Mouse (Mus musculus) embryonic facial prominence, embryonic 15.5 days (tissue): Measurements from ENCODE around the gene Ppp1r9a. TPM values are rescaled to one million over a fixed set of nuclear protein-coding genes. Genes with fewer than 3 reads are reported as not detected.

ENCODE experiments used
- ATAC-seq: fragments of 200-750 bp; cut with Nextera tagmentation; 2 replicates; pipeline ENCODE4 v1.8.0; 2017; ENCODE audit warnings: low read depth, moderate TSS enrichment; ENCODE audit not compliant: insufficient number of reproducible peaks, low FRiP score, low TSS enrichment
- H3K27ac ChIP-seq: fragments of 300-500 bp; sonication (generic); replicated peaks from 2 replicates; pipeline ENCODE4 v1.5.1; 2015; ENCODE audit warnings: mild to moderate bottlenecking, inconsistent platforms
- H3K27me3 ChIP-seq: fragments of 300-500 bp; sonication (generic); 2 replicates; pipeline ENCODE4 v1.6.1; 2015; ENCODE audit warnings: inconsistent platforms
- H3K36me3 ChIP-seq: fragments of 300-500 bp; sonication (generic); 2 replicates; pipeline ENCODE4 v1.6.1; 2015; ENCODE audit warnings: mild to moderate bottlenecking, inconsistent platforms
- H3K4me1 ChIP-seq: fragments of 300-500 bp; sonication (generic); 2 replicates; pipeline ENCODE4 v1.6.1; 2015; ENCODE audit warnings: inconsistent platforms
- H3K4me2 ChIP-seq: fragments of 300-500 bp; sonication (generic); replicated peaks from 2 replicates; pipeline ENCODE4 v1.6.1; 2015; ENCODE audit warnings: mild to moderate bottlenecking, inconsistent platforms
- H3K4me3 ChIP-seq: fragments of 300-500 bp; sonication (generic); replicated peaks from 2 replicates; pipeline ENCODE4 v1.5.1; 2015; ENCODE audit warnings: mild to moderate bottlenecking, inconsistent platforms
- H3K9ac ChIP-seq: fragments of 300-500 bp; sonication (generic); 2 replicates; pipeline ENCODE4 v1.6.1; 2015; ENCODE audit warnings: inconsistent platforms
- H3K9me3 ChIP-seq: fragments of 300-500 bp; sonication (generic); replicated peaks from 2 replicates; pipeline ENCODE4 v1.6.1; 2016; ENCODE audit warnings: inconsistent platforms
- WGBS: fragments of 180-500 bp; shearing (Covaris S2); methylation state at CpG from one replicate; pipeline ENCODE4 v1.1.7; 2015; 5-methylcytosine and 5-hydroxymethylcytosine counted together
- polyA plus RNA-seq: library from polyadenylated mRNA; unstranded; fragments of >200 nt; fragmentation: Nextera tagmentation; extraction: Ambion mirVana; gene quantifications from 2 replicates; pipeline ENCODE4 v1.2.1, GENCODE M21; 2015

Gene Ppp1r9a
- polyA plus RNA-seq, 1 experiment from 2014 or later: 13.7 TPM

DNA sequence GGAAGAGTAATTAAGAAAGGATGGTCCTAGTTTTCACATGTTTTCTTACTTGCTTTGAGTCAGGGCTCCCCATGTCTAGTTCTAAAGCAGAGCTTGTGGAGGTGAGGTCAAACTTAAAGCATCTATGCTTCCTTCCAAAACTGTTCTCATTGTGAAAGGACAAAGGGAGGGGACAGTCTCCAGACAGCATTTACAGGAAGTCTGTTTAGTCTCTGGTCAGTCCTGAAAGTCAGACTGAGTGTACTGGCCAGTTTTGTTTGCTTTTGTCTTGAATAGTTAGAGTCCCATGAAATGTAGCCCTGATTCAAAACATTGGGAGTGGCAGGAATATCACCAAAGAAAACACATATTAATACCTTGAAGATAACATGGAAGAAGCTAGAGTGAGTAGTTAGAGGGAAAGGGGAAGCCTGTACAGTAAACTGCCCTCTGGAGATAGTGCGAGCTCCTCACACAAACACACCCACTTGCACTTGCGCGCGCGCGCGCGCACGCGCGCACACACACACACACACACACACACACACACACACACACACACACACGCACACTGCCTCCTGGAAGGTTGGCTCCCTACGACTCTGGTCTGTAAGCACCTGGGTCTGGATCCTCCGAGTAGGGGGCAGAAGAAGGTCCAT, 260.9 kb downstream of the Ppp1r9a start:
- ATAC-seq: no peak
- WGBS: 93% methylated on average over 14 of the region's 14 CpGs
- H3K27me3 ChIP-seq: no peaks in the 10 kb centered on the region
- no peak overlapping the region for H3K9ac ChIP-seq
- H3K4me1 ChIP-seq: 0 out of 2 replicates have a peak, but pooled peaks cover 4% of the 10 kb centered on the region
- 0 out of 2 replicates have a peak, but pooled peaks cover 8% of the 10 kb centered on the region for H3K36me3 ChIP-seq
- no peak overlapping the region for H3K4me3 ChIP-seq
- no peak overlapping the region for H3K27ac ChIP-seq
- H3K9me3 ChIP-seq: no peaks in the 10 kb centered on the region
- no peak overlapping the region for H3K4me2 ChIP-seq

DNA sequence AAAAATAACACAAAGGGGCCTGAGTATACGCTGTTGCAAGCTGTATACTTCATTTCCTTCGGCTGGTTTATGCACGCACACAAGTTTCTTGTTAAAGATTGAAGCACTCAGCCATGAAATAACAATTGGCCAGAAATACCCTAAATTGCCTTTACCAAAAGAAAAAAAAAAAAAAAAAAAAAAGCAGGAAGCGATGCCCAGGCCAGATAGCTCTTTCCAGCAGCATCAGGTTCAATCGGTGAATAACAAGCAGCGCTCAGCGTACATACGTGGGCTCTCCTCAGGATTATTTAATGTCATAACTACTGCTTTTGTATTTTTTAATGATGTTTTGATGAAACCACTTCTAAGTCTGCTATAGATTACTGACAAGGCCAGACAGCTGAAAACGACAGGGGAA, 262.1 kb downstream of the Ppp1r9a start:
- no peak for ATAC-seq
- Histone ChIP-seq H3K9ac (no peak overlapping the region), H3K4me3 (no peak overlapping the region), H3K9me3 (no peaks in the 10 kb centered on the region), H3K27ac (no peak overlapping the region), H3K4me1 (0 out of 2 replicates have a peak, but pooled peaks cover 4% of the 10 kb centered on the region), H3K4me2 (no peak overlapping the region), H3K27me3 (no peaks in the 10 kb centered on the region), H3K36me3 (no peaks in the 10 kb centered on the region)
- 38% methylated on average over 9 of the region's 9 CpGs for WGBS

DNA sequence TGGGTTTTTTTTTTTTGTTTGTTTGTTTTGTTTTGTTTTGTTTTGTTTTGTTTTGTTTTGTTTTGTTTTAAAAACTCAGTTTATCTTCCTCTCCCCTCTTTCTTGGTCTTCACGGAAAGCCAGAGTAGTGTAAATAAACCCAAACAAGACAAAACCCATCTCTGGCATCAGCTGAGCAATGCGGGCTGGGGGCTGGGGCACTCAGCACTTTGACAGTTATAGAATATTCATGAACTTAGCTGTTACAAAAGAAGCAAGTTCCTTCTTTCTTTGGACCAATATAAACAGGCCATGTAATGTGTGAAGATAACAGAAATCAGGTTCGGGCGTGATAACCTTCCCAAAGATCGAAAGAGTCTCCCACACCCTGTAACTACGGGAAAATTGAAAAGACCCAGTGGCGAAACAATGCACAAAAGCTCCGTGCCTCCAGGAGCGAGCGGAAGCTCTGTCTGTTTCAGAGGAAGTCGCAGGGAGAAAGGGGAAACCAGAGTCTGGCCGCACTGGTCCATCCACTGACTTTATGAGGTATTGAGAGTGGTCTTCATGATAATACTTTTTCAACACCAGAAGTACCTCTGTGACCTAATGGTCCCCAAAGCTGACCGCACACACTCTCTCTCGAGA, 264.4 kb downstream of the Ppp1r9a start:
- Histone ChIP-seq H3K9ac (no peak overlapping the region), H3K9me3 (no peaks in the 10 kb centered on the region), H3K4me2 (no peak overlapping the region), H3K36me3 (no peaks in the 10 kb centered on the region), H3K27me3 (no peaks in the 10 kb centered on the region), H3K4me1 (0 out of 2 replicates have a peak, but pooled peaks cover 4% of the 10 kb centered on the region), H3K4me3 (no peak overlapping the region), H3K27ac (no peak overlapping the region)
- ATAC-seq: no peak
- 55% methylated on average over 14 of the region's 14 CpGs for WGBS

DNA sequence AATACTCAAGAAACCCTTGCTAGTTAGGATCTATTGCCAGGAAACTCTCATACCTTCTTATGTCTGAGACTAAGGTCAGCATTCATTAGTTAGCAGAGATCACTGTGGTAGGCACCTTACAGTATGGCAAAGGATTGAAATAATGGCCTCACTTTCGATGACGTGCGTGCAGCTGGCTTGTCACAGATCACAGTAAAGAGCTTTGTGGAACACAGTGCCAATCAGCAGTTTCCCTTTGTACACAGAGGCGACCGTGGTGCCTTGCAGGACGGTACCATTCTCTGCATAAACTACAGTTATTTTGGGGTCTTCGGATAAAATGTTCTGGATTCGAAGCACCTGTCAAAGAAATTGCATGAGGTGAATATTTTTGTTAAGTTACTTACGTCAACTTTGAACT, 265.4 kb downstream of the Ppp1r9a start:
- H3K4me2 ChIP-seq: no peak overlapping the region
- H3K36me3 ChIP-seq: no peaks in the 10 kb centered on the region
- WGBS: 82% methylated on average over 9 of the region's 9 CpGs
- H3K27ac ChIP-seq: no peak overlapping the region
- H3K27me3 ChIP-seq: no peaks in the 10 kb centered on the region
- 0 out of 2 replicates have a peak, but pooled peaks cover 4% of the 10 kb centered on the region for H3K4me1 ChIP-seq
- no peak for ATAC-seq
- H3K9ac ChIP-seq: no peak overlapping the region
- H3K9me3 ChIP-seq: no peaks in the 10 kb centered on the region
- no peak overlapping the region for H3K4me3 ChIP-seq

DNA sequence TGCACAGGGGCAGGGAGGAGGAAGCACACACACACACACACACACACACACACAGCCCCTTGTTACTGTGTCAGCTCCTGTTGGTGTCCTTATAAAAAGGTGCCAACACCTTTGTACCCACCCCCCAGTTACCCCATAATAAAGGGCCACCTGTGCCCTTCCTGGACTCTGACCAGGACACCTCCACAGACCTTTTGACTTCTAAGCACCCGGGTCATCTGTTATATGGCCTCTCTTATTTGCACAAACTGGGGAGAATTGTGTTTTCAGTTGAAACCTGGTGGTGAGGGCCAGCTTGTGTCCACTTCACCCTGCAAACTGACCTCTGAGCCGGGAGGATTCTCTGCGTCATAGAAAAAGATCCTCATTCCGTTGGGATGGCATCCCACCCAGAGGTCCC, 268.7 kb downstream of the Ppp1r9a start:
- Histone ChIP-seq H3K9me3 (no peaks in the 10 kb centered on the region), H3K27ac (no peak overlapping the region), H3K36me3 (no peaks in the 10 kb centered on the region), H3K4me1 (no peaks in the 10 kb centered on the region), H3K9ac (no peak overlapping the region), H3K27me3 (no peaks in the 10 kb centered on the region), H3K4me3 (no peak overlapping the region), H3K4me2 (no peak overlapping the region)
- 80% methylated on average over 4 of the region's 4 CpGs for WGBS
- no peak for ATAC-seq

DNA sequence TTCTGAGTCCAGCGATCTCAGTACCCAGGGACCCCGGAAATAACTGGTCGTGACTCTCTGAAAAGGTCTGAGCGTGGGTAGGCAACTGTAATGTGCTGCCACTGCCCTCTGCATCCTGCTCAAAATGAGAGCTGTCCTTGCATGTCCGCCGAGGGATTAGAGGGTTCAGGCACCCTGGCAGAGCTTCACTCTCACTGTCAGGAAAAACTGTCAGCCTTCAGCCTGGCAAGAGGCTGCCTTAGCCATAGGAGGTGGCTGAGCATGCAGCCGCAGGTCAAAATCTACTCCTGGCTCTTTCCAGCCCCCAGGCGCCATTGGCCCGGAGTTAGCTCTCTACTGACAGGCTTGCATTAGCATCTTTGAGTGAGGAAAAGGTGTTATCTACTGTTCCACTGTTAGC, 269.9 kb downstream of the Ppp1r9a start:
- 71% methylated on average over 9 of the region's 9 CpGs for WGBS
- no peak overlapping the region for H3K27ac ChIP-seq
- H3K9ac ChIP-seq: no peak overlapping the region
- H3K9me3 ChIP-seq: no peaks in the 10 kb centered on the region
- no peaks in the 10 kb centered on the region for H3K27me3 ChIP-seq
- ATAC-seq: no peak
- no peaks in the 10 kb centered on the region for H3K4me1 ChIP-seq
- no peak overlapping the region for H3K4me3 ChIP-seq
- no peak overlapping the region for H3K4me2 ChIP-seq
- no peaks in the 10 kb centered on the region for H3K36me3 ChIP-seq

DNA sequence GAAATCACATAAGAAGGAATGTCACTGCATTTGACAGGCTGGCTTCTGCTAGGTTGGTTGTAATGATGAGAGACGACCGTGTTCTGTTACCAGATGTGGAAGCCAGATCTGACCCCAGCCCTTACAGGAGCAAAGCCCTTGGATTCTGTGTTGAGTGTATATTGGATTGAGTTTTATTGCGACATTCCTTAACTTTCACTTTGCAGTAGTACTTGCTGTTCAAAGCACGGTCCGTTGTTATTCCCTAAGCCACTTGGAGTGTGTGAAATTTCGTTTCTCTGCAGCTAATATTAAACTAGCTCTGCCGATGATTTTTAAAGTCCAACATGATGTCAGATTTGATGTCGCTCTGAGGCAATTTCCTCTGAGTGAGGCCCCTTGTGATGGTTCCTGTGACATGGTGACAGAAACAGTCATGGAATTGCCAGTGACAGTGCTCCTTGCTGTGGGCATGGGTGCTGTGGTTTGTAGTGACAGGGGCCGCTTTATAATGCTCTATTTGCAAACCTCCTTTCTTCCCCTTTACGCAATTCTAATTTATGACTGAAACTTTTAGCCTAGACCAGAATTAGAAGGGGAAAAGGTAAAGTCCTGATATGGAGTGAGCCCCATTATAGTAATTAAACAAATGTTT, 271.6 kb downstream of the Ppp1r9a start:
- WGBS: 77% methylated on average over 10 of the region's 10 CpGs
- no peaks in the 10 kb centered on the region for H3K27me3 ChIP-seq

DNA sequence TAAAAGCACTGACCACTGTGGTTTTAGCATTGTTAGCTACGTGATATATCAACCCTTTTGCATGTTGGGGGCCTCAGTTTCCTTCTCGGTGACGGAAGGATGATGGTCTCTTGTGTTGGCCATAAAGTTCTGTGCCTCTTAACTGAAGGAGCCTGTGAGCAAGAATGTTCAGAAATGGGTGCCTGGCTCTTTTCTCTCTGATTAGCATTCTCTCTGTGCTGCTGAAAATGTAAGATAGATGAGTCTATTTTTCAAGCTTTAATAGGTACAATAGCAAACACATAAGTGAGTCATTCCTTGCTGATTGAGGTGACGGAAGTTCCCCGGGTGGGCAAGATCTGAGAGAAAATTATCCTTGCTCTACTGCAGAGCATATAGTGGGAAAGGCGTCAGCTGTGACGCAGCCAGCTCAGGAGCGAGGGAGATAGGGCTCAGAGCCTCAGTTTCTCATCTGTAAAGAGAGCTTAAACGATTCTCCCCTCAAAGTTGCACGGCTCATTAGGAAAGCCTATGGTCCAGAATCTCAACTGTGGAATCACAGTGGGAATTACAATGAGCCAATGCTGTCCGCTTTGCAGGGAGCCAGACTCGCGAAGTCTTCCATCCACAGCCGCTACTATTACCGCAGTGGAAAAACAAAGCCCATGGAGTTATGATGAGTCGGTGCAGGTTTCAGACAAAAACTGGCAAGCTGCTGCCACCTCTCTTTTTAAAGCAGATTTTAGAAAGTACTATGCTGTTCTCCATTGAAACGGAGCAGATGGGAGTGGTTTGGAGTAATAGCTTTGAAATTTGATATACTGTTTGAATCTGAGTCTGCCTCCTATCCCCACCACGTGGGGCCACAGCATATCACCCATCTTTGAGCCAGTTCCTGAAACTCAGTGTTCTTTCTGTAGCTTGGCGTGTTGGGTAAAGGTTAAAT, 275.5 kb downstream of the Ppp1r9a start:
- no peak for ATAC-seq
- Histone ChIP-seq H3K4me3 (peak overlapping the region; percentile 19), H3K9ac (no peak overlapping the region), H3K9me3 (no peaks in the 10 kb centered on the region), H3K27me3 (no peaks in the 10 kb centered on the region), H3K4me1 (0 out of 2 replicates have a peak, but pooled peaks cover 6% of the 10 kb centered on the region), H3K36me3 (no peaks in the 10 kb centered on the region), H3K27ac (no peak overlapping the region), H3K4me2 (peak overlapping the region; percentile 44)
- WGBS: 34% methylated on average over 19 of the region's 19 CpGs

More for the DNA sequence above, 271.6 kb downstream of the Ppp1r9a start:
- Histone ChIP-seq H3K27ac (no peak overlapping the region), H3K4me1 (0 out of 2 replicates have a peak, but pooled peaks cover 6% of the 10 kb centered on the region), H3K9me3 (no peaks in the 10 kb centered on the region), H3K4me2 (no peak overlapping the region), H3K4me3 (no peak overlapping the region), H3K36me3 (no peaks in the 10 kb centered on the region), H3K9ac (no peak overlapping the region)
- ATAC-seq: no peak

DNA sequence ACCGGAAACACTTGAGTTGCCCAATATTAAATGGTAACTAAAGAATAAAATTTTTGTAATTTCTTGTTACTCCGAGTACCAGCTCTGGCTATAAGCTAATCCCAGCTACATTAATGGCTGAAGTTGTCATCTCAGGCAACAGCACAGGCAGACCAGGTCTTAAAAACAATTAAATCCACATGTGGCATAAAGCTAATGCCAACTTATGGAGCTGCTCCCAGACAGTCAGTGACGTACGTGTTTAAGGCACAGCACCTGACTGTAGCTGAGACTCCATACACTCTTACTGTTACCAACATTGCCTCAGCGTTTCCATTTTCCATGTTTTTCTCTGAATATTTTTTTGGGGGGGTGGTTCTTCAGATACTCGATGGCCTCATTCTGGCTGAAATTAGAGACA, 276.5 kb downstream of the Ppp1r9a start:
- Histone ChIP-seq H3K27me3 (no peaks in the 10 kb centered on the region), H3K9me3 (no peaks in the 10 kb centered on the region), H3K4me3 (no peak overlapping the region), H3K4me1 (0 out of 2 replicates have a peak, but pooled peaks cover 6% of the 10 kb centered on the region), H3K4me2 (no peak overlapping the region), H3K9ac (no peak overlapping the region), H3K27ac (no peak overlapping the region), H3K36me3 (no peaks in the 10 kb centered on the region)
- ATAC-seq: no peak
- WGBS: 64% methylated on average over 6 of the region's 6 CpGs

DNA sequence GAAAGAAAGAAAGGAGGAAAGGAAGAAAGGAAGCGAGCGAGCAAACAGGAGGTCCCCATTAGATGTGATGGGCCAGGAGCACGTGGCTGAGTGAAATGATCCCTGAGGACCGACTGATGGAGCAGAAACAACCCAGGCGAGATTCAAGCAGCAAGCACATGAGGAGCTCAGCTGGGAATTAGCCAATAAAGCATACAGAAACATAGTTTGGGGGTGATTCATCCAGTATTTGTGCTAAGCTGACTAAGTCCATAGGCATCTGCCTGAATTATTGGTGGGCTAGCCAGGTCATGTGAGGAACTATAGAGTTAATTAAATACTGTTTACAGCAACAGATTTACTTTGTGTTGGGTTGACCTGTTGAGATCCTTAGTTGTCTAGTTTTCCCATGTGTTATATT, 277.9 kb downstream of the Ppp1r9a start:
- H3K36me3 ChIP-seq: no peaks in the 10 kb centered on the region
- no peaks in the 10 kb centered on the region for H3K27me3 ChIP-seq
- no peak overlapping the region for H3K27ac ChIP-seq
- no peak overlapping the region for H3K4me2 ChIP-seq
- H3K4me1 ChIP-seq: 0 out of 2 replicates have a peak, but pooled peaks cover 6% of the 10 kb centered on the region
- no peak overlapping the region for H3K4me3 ChIP-seq
- H3K9me3 ChIP-seq: no peaks in the 10 kb centered on the region
- ATAC-seq: no peak
- 65% methylated on average over 5 of the region's 5 CpGs for WGBS
- no peak overlapping the region for H3K9ac ChIP-seq
